Mouse (Mus musculus) C2C12 (cell line): ENCODE measurements around the gene Mccc2. TPM values are rescaled to one million over a fixed set of nuclear protein-coding genes. Genes with fewer than 3 reads are reported as not detected.

Experiments
- H3K27me3 ChIP-seq: one replicate; pipeline ENCODE4 v1.6.1; 2011; ENCODE audit not compliant: control insufficient read depth, insufficient read depth, insufficient read length
- H3K36me3 ChIP-seq: one replicate; pipeline ENCODE4 v1.6.1; 2011; ENCODE audit not compliant: control insufficient read depth, insufficient read depth
- H3K4me3 ChIP-seq: one replicate; pipeline ENCODE4 v1.5.1; 2011; ENCODE audit warnings: mild to moderate bottlenecking, control low read depth; ENCODE audit not compliant: poor library complexity, insufficient read depth, severe bottlenecking
- H3K79me2 ChIP-seq: one replicate; pipeline ENCODE4 v1.6.1; 2011; ENCODE audit not compliant: control insufficient read depth, insufficient read depth
- H3K79me3 ChIP-seq: one replicate; pipeline ENCODE4 v1.6.1; 2011; ENCODE audit warnings: low read depth, control low read depth
- H3ac ChIP-seq: one replicate; pipeline ENCODE3; 2011; ENCODE audit warnings: low read depth; ENCODE audit not compliant: control insufficient read depth, insufficient read length
- CEBPB ChIP-seq: IDR thresholded peaks from one replicate; pipeline ENCODE4 v1.6.1; 2011; ENCODE audit warnings: low read depth, mild to moderate bottlenecking, control low read depth, moderate library complexity
- CTCF ChIP-seq: IDR thresholded peaks from one replicate; pipeline ENCODE4 v1.5.1; 2011; ENCODE audit not compliant: control insufficient read depth, insufficient read depth, insufficient read length
- FOSL1 ChIP-seq: IDR thresholded peaks from one replicate; pipeline ENCODE4 v1.8.0; 2011; ENCODE audit warnings: mild to moderate bottlenecking, low read length; ENCODE audit not compliant: poor library complexity, insufficient read depth, severe bottlenecking
- MAX ChIP-seq: IDR thresholded peaks from one replicate; pipeline ENCODE4 v1.6.1; 2011; ENCODE audit warnings: mild to moderate bottlenecking, control low read depth
- MYOD1 ChIP-seq: IDR thresholded peaks from one replicate; pipeline ENCODE4 v1.6.1; 2011; ENCODE audit warnings: low read depth; ENCODE audit not compliant: control insufficient read depth, insufficient read length
- MYOG ChIP-seq: IDR thresholded peaks from one replicate; pipeline ENCODE4 v1.6.1; 2011; ENCODE audit not compliant: control insufficient read depth, insufficient read length; ENCODE audit errors: extremely low read depth
- USF1 ChIP-seq: IDR thresholded peaks from one replicate; pipeline ENCODE4 v1.6.1; 2011; ENCODE audit warnings: low read depth, mild to moderate bottlenecking, control low read depth, moderate library complexity
- polyA plus RNA-seq: library from polyadenylated mRNA; unstranded; fragments of >200 nt; fragmentation: generic; extraction: Trizol; gene quantifications from one replicate; pipeline ENCODE4 v1.2.1, GENCODE M21; 2012; ENCODE audit warnings: missing spikeins

Mccc2 gene
- polyA plus RNA-seq, 1 experiment, result 7.8 TPM

GRCm38 (mm10) chr13:99955591-99955944, 59.9 kb downstream of the Mccc2 start:
- H3K4me3 ChIP-seq, result no peak overlapping the region
- no peaks in the 10 kb centered on the region for H3K36me3 ChIP-seq
- H3K79me2 ChIP-seq, result no peaks in the 10 kb centered on the region
- H3K27me3 ChIP-seq, result no peaks in the 10 kb centered on the region
- TF ChIP-seq MYOG (no peak), MYOD1 (no peak), USF1 (no peak), FOSL1 (no peak), CEBPB (no peak), CTCF (no peak), MAX (no peak)
- no peaks in the 10 kb centered on the region for H3K79me3 ChIP-seq
- no peak overlapping the region for H3ac ChIP-seq

GRCm38 (mm10) chr13:99954902-99955590, 60.4 kb downstream of the Mccc2 start:
- H3K27me3 ChIP-seq, result no peaks in the 10 kb centered on the region
- H3K4me3 ChIP-seq, result no peak overlapping the region
- no peaks in the 10 kb centered on the region for H3K79me2 ChIP-seq
- H3K79me3 ChIP-seq, result no peaks in the 10 kb centered on the region
- no peaks in the 10 kb centered on the region for H3K36me3 ChIP-seq
- TF ChIP-seq CEBPB, result no peak
- no peak for TF ChIP-seq CTCF
- no peak for TF ChIP-seq MYOG
- no peak for TF ChIP-seq FOSL1
- no peak for TF ChIP-seq USF1
- no peak for TF ChIP-seq MAX
- TF ChIP-seq MYOD1, result no peak
- H3ac ChIP-seq, result no peak overlapping the region

- H3K79me3 ChIP-seq, result no peaks in the 10 kb centered on the region
- H3K4me3 ChIP-seq, result no peak overlapping the region
- H3K27me3 ChIP-seq, result no peaks in the 10 kb centered on the region
- H3ac ChIP-seq, result no peak overlapping the region
- no peaks in the 10 kb centered on the region for H3K79me2 ChIP-seq
- TF ChIP-seq MYOG (no peak), USF1 (no peak), CTCF (no peak)
- H3K36me3 ChIP-seq, result no peaks in the 10 kb centered on the region
Measured at GRCm38 (mm10) chr13:99947417-99947816, 68.0 kb downstream of the Mccc2 start.

- no peaks in the 10 kb centered on the region for H3K79me2 ChIP-seq
- TF ChIP-seq CEBPB (no peak), FOSL1 (no peak), MYOG (no peak), MAX (no peak), MYOD1 (no peak), USF1 (no peak), CTCF (no peak)
- no peak overlapping the region for H3K4me3 ChIP-seq
- H3K27me3 ChIP-seq, result no peaks in the 10 kb centered on the region
- no peak overlapping the region for H3ac ChIP-seq
- H3K79me3 ChIP-seq, result no peaks in the 10 kb centered on the region
- H3K36me3 ChIP-seq, result no peaks in the 10 kb centered on the region
Measured at GRCm38 (mm10) chr13:99943525-99943924, 71.9 kb downstream of the Mccc2 start.

GRCm38 (mm10) chr13:99940601-99941000, 74.8 kb downstream of the Mccc2 start:
- Histone ChIP-seq H3K79me3 (no peaks in the 10 kb centered on the region), H3ac (no peak overlapping the region), H3K36me3 (no peaks in the 10 kb centered on the region), H3K27me3 (no peaks in the 10 kb centered on the region), H3K4me3 (no peak overlapping the region), H3K79me2 (no peaks in the 10 kb centered on the region)
- TF ChIP-seq MYOD1 (no peak), CTCF (no peak), MAX (no peak), CEBPB (no peak), USF1 (no peak), FOSL1 (no peak), MYOG (no peak)

- H3K4me3 ChIP-seq, result no peak overlapping the region
- no peaks in the 10 kb centered on the region for H3K79me2 ChIP-seq
- TF ChIP-seq MYOD1 (no peak), CTCF (no peak), MYOG (no peak), USF1 (no peak), CEBPB (no peak), MAX (no peak)
- H3K36me3 ChIP-seq, result no peaks in the 10 kb centered on the region
- no peaks in the 10 kb centered on the region for H3K79me3 ChIP-seq
- no peaks in the 10 kb centered on the region for H3K27me3 ChIP-seq
- no peak overlapping the region for H3ac ChIP-seq
Measured at GRCm38 (mm10) chr13:99939320-99939671, 76.1 kb downstream of the Mccc2 start.
